Mouse (Mus musculus) C2C12 (cell line): ENCODE measurements around the gene Slc5a11. TPM values are rescaled to one million over a fixed set of nuclear protein-coding genes. Genes with fewer than 3 reads are reported as not detected.

Source experiments
- H3K27me3 ChIP-seq: one replicate; pipeline ENCODE4 v1.6.1; 2011; ENCODE audit not compliant: control insufficient read depth, insufficient read depth, insufficient read length
- H3K36me3 ChIP-seq: one replicate; pipeline ENCODE4 v1.6.1; 2011; ENCODE audit not compliant: control insufficient read depth, insufficient read depth
- H3K4me3 ChIP-seq: one replicate; pipeline ENCODE4 v1.5.1; 2011; ENCODE audit warnings: mild to moderate bottlenecking, control low read depth; ENCODE audit not compliant: poor library complexity, insufficient read depth, severe bottlenecking
- H3K79me2 ChIP-seq: one replicate; pipeline ENCODE4 v1.6.1; 2011; ENCODE audit not compliant: control insufficient read depth, insufficient read depth
- H3K79me3 ChIP-seq: one replicate; pipeline ENCODE4 v1.6.1; 2011; ENCODE audit warnings: low read depth, control low read depth
- H3ac ChIP-seq: one replicate; pipeline ENCODE3; 2011; ENCODE audit warnings: low read depth; ENCODE audit not compliant: control insufficient read depth, insufficient read length
- CEBPB ChIP-seq: IDR thresholded peaks from one replicate; pipeline ENCODE4 v1.6.1; 2011; ENCODE audit warnings: low read depth, mild to moderate bottlenecking, control low read depth, moderate library complexity
- CTCF ChIP-seq: IDR thresholded peaks from one replicate; pipeline ENCODE4 v1.5.1; 2011; ENCODE audit not compliant: control insufficient read depth, insufficient read depth, insufficient read length
- FOSL1 ChIP-seq: IDR thresholded peaks from one replicate; pipeline ENCODE4 v1.8.0; 2011; ENCODE audit warnings: mild to moderate bottlenecking, low read length; ENCODE audit not compliant: poor library complexity, insufficient read depth, severe bottlenecking
- MAX ChIP-seq: IDR thresholded peaks from one replicate; pipeline ENCODE4 v1.6.1; 2011; ENCODE audit warnings: mild to moderate bottlenecking, control low read depth
- MYOD1 ChIP-seq: IDR thresholded peaks from one replicate; pipeline ENCODE4 v1.6.1; 2011; ENCODE audit warnings: low read depth; ENCODE audit not compliant: control insufficient read depth, insufficient read length
- MYOG ChIP-seq: IDR thresholded peaks from one replicate; pipeline ENCODE4 v1.6.1; 2011; ENCODE audit not compliant: control insufficient read depth, insufficient read length; ENCODE audit errors: extremely low read depth
- USF1 ChIP-seq: IDR thresholded peaks from one replicate; pipeline ENCODE4 v1.6.1; 2011; ENCODE audit warnings: low read depth, mild to moderate bottlenecking, control low read depth, moderate library complexity
- polyA plus RNA-seq: library from polyadenylated mRNA; unstranded; fragments of >200 nt; fragmentation: generic; extraction: Trizol; gene quantifications from one replicate; pipeline ENCODE4 v1.2.1, GENCODE M21; 2012; ENCODE audit warnings: missing spikeins

Gene Slc5a11
- polyA plus RNA-seq, 1 experiment: 0.02 TPM

GRCm38 (mm10) chr7:123295423-123295822, 80.8 kb downstream of the Slc5a11 start:
- no peaks in the 10 kb centered on the region for H3K27me3 ChIP-seq
- no peaks in the 10 kb centered on the region for H3K79me3 ChIP-seq
- no peaks in the 10 kb centered on the region for H3K79me2 ChIP-seq
- peaks cover 22% of the 10 kb centered on the region for H3K36me3 ChIP-seq
- H3ac ChIP-seq: no peak overlapping the region
- TF ChIP-seq FOSL1 (no peak), CTCF (no peak), MYOG (no peak), MYOD1 (no peak), CEBPB (no peak), USF1 (no peak), MAX (no peak)
- no peak overlapping the region for H3K4me3 ChIP-seq

- no peak overlapping the region for H3K4me3 ChIP-seq
- no peaks in the 10 kb centered on the region for H3K27me3 ChIP-seq
- H3K36me3 ChIP-seq: peaks cover 22% of the 10 kb centered on the region
- no peak overlapping the region for H3ac ChIP-seq
- H3K79me3 ChIP-seq: no peaks in the 10 kb centered on the region
- H3K79me2 ChIP-seq: no peaks in the 10 kb centered on the region
- TF ChIP-seq CEBPB: no peak
Observed at GRCm38 (mm10) chr7:123296097-123296496, 81.5 kb downstream of the Slc5a11 start.

GRCm38 (mm10) chr7:123298225-123298624, 83.6 kb downstream of the Slc5a11 start:
- no peak for TF ChIP-seq CTCF
- no peak for TF ChIP-seq MAX
- no peak for TF ChIP-seq USF1
- TF ChIP-seq MYOG: no peak
- TF ChIP-seq MYOD1: no peak
- no peak for TF ChIP-seq CEBPB
- no peak for TF ChIP-seq FOSL1
- peaks cover 8% of the 10 kb centered on the region for H3K36me3 ChIP-seq

GRCm38 (mm10) chr7:123300258-123300657, 85.7 kb downstream of the Slc5a11 start:
- no peak overlapping the region for H3K4me3 ChIP-seq
- no peaks in the 10 kb centered on the region for H3K27me3 ChIP-seq
- no peaks in the 10 kb centered on the region for H3K79me3 ChIP-seq
- no peak overlapping the region for H3ac ChIP-seq
- H3K36me3 ChIP-seq: peaks cover 17% of the 10 kb centered on the region
- H3K79me2 ChIP-seq: no peaks in the 10 kb centered on the region
- no peak for TF ChIP-seq CEBPB
- TF ChIP-seq CTCF: no peak
- TF ChIP-seq USF1: no peak
- TF ChIP-seq MYOG: no peak
- TF ChIP-seq FOSL1: no peak
- no peak for TF ChIP-seq MYOD1
- TF ChIP-seq MAX: no peak

More at GRCm38 (mm10) chr7:123298225-123298624, 83.6 kb downstream of the Slc5a11 start:
- Histone ChIP-seq H3K79me2 (no peaks in the 10 kb centered on the region), H3K4me3 (no peak overlapping the region), H3K79me3 (no peaks in the 10 kb centered on the region), H3ac (no peak overlapping the region), H3K27me3 (no peaks in the 10 kb centered on the region)

GRCm38 (mm10) chr7:123305397-123305796, 90.8 kb downstream of the Slc5a11 start:
- Histone ChIP-seq H3K36me3 (peaks cover 16% of the 10 kb centered on the region), H3K79me3 (no peaks in the 10 kb centered on the region), H3K27me3 (no peaks in the 10 kb centered on the region), H3K4me3 (no peak overlapping the region), H3K79me2 (no peaks in the 10 kb centered on the region), H3ac (no peak overlapping the region)
- no peak for TF ChIP-seq CTCF
- no peak for TF ChIP-seq USF1
- TF ChIP-seq MYOG: no peak
- TF ChIP-seq MAX: no peak
- no peak for TF ChIP-seq MYOD1

GRCm38 (mm10) chr7:123307236-123307635, 92.7 kb downstream of the Slc5a11 start:
- Histone ChIP-seq H3K36me3 (peaks cover 21% of the 10 kb centered on the region), H3ac (no peak overlapping the region), H3K79me3 (no peaks in the 10 kb centered on the region), H3K4me3 (no peak overlapping the region), H3K27me3 (no peaks in the 10 kb centered on the region), H3K79me2 (no peaks in the 10 kb centered on the region)
- no peak for TF ChIP-seq MYOG
- no peak for TF ChIP-seq CEBPB
- TF ChIP-seq MYOD1: no peak
- no peak for TF ChIP-seq MAX
